Mouse (Mus musculus) ES-Bruce4 (cell line): ENCODE measurements around the gene Rasa3.

Experiments
- CTCF ChIP-seq: IDR thresholded peaks from one replicate; pipeline ENCODE4 v1.8.1; 2011; ENCODE audit warnings: low read depth, low read length
- EP300 ChIP-seq: IDR thresholded peaks from 2 replicates; pipeline ENCODE4 v1.6.1; 2011; ENCODE audit warnings: low read depth, low read length; ENCODE audit not compliant: insufficient read depth
- POLR2A ChIP-seq: IDR thresholded peaks from one replicate; pipeline ENCODE4 v1.8.1; 2011; ENCODE audit warnings: low read length; ENCODE audit not compliant: insufficient read depth

DNA sequence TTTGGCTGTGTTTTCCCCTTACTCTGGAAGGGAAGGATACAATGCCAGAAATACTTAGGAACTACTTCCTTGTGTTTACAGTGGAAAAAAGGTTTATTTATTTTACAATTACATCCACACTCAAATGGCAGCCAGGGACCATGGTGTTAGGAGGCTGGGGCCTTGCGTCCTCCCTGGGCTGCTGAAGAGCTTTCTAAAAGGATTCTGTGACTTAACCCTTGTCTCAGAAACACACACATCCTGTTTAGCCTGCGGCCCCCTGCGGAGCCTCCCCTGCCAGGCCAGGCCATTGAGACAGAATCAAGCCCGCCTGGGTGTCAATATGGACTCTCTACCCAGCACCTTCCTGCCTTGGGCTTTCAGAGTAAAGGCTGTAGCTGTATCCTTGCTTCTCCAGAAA, 25.4 kb upstream of the Rasa3 start:
- TF ChIP-seq CTCF (no peak), POLR2A (no peak), EP300 (no peak)
